Mouse (Mus musculus) left cerebral cortex, postnatal 25 days (tissue): ENCODE results near the gene 2010111I01Rik. TPM values are rescaled to one million over a fixed set of nuclear protein-coding genes. Genes with fewer than 3 reads are reported as not detected.

ENCODE experiments used
- DNase-seq, 2 experiments: peaks; one replicate each; pipeline ENCODE4 v3.0.0; 2022; ENCODE audit warnings: low spot score in 2 of 2, mixed read lengths in 1 of 2
- intact Hi-C: fragments of 180-260 bp; cut with DNase I; formaldehyde crosslinking; loops from one replicate; pipeline ENCODE4 v1.15.1; 2025
- total RNA-seq, 2 experiments: library from RNA; stranded (reverse); gene quantifications; 2 replicates each; pipeline ENCODE4 v1.2.3; 2021

The 2010111I01Rik gene
- total RNA-seq, 2 experiments from 2014 or later: 93.6 to 105 TPM

- intact Hi-C loops: loop anchor here (5.0 kb wide), 2 partner anchors 133 to 303 kb away; no protein-coding TSS in a partner anchor
- no peak for DNase-seq
Measured at GRCm38 (mm10) chr13:63245218-63245617, 280.5 kb downstream of the 2010111I01Rik start.

GRCm38 (mm10) chr13:63245812-63246211 lies 281.1 kb downstream of the 2010111I01Rik start:
- intact Hi-C loops: loop anchor here (5.0 kb wide), 2 partner anchors 134 to 304 kb away; no protein-coding TSS in a partner anchor

GRCm38 (mm10) chr13:63246332-63246940 lies 281.7 kb downstream of the 2010111I01Rik start:
- intact Hi-C loops: loop anchor here (5.0 kb wide), 2 partner anchors 134 to 304 kb away; no protein-coding TSS in a partner anchor
- no peak for DNase-seq

More at GRCm38 (mm10) chr13:63245812-63246211, 281.1 kb downstream of the 2010111I01Rik start:
- no peak for DNase-seq

- DNase-seq: no peak
- intact Hi-C loops: loop anchor here (5.0 kb wide), 2 partner anchors 135 to 305 kb away; no protein-coding TSS in a partner anchor
Measured at GRCm38 (mm10) chr13:63247041-63247440, 282.3 kb downstream of the 2010111I01Rik start.

GRCm38 (mm10) chr13:63247631-63248030 lies 282.9 kb downstream of the 2010111I01Rik start:
- no peak for DNase-seq
- intact Hi-C loops: loop anchor here (5.0 kb wide), 2 partner anchors 135 to 305 kb away; no protein-coding TSS in a partner anchor

GRCm38 (mm10) chr13:63248318-63248717 lies 283.6 kb downstream of the 2010111I01Rik start:
- intact Hi-C loops: loop anchor here (5.0 kb wide), 2 partner anchors 136 to 306 kb away; no protein-coding TSS in a partner anchor
- peak in 1 of 2 experiments; percentile 83 for DNase-seq

GRCm38 (mm10) chr13:63249171-63249570 lies 284.5 kb downstream of the 2010111I01Rik start:
- DNase-seq: no peak
- intact Hi-C loops: loop anchor here (5.0 kb wide), 2 partner anchors 137 to 307 kb away; no protein-coding TSS in a partner anchor

- intact Hi-C loops: loop anchor here (5.0 kb wide), 2 partner anchors 138 to 308 kb away; no protein-coding TSS in a partner anchor
- DNase-seq: no peak
Measured at GRCm38 (mm10) chr13:63249741-63250431, 285.2 kb downstream of the 2010111I01Rik start.

- intact Hi-C loops: no loop called here
- DNase-seq: no peak
Measured at GRCm38 (mm10) chr13:63250441-63250980, 285.8 kb downstream of the 2010111I01Rik start.

- intact Hi-C loops: no loop called here
- DNase-seq: peak in 1 of 2 experiments; percentile 67
Measured at GRCm38 (mm10) chr13:63251118-63251889, 286.6 kb downstream of the 2010111I01Rik start.

- no peak for DNase-seq
- intact Hi-C loops: no loop called here
Measured at GRCm38 (mm10) chr13:63252295-63253010, 287.8 kb downstream of the 2010111I01Rik start.

GRCm38 (mm10) chr13:63253147-63253546 lies 288.5 kb downstream of the 2010111I01Rik start:
- DNase-seq: no peak
- intact Hi-C loops: no loop called here

GRCm38 (mm10) chr13:63253886-63254636 lies 289.4 kb downstream of the 2010111I01Rik start:
- no peak for DNase-seq
- intact Hi-C loops: no loop called here

GRCm38 (mm10) chr13:63255519-63256011 lies 290.9 kb downstream of the 2010111I01Rik start:
- DNase-seq: no peak
- intact Hi-C loops: no loop called here

GRCm38 (mm10) chr13:63256146-63256545 lies 291.5 kb downstream of the 2010111I01Rik start:
- intact Hi-C loops: no loop called here
- no peak for DNase-seq

- DNase-seq: no peak
- intact Hi-C loops: no loop called here
Measured at GRCm38 (mm10) chr13:63256807-63257206, 292.1 kb downstream of the 2010111I01Rik start.

- no peak for DNase-seq
Measured at GRCm38 (mm10) chr13:63258167-63258582, 293.5 kb downstream of the 2010111I01Rik start.

GRCm38 (mm10) chr13:63258671-63259070 lies 294.0 kb downstream of the 2010111I01Rik start:
- intact Hi-C loops: no loop called here
- no peak for DNase-seq

More at GRCm38 (mm10) chr13:63258167-63258582, 293.5 kb downstream of the 2010111I01Rik start:
- intact Hi-C loops: no loop called here
